Mouse (Mus musculus) CH12.LX (cell line): Measurements from ENCODE around the gene Dhx37. TPM values are rescaled to one million over a fixed set of nuclear protein-coding genes. Genes with fewer than 3 reads are reported as not detected.

ENCODE experiments used
- DNase-seq: peaks from one replicate; pipeline ENCODE4 v3.0.0-alpha.2; 2013; ENCODE audit errors: extremely low read depth
- H3K27ac ChIP-seq: 2 replicates; pipeline ENCODE4 v1.5.1; 2012; ENCODE audit warnings: low read depth, mild to moderate bottlenecking, control low read depth, moderate library complexity; ENCODE audit not compliant: insufficient read depth
- H3K27me3 ChIP-seq: replicated peaks from 2 replicates; pipeline ENCODE3; 2012; ENCODE audit warnings: inconsistent platforms
- H3K36me3 ChIP-seq, 2 experiments: replicated peaks in 1 of 2; 2 replicates each; pipeline versions ENCODE3 to v1.6.1; 2012; ENCODE audit warnings: inconsistent platforms in 1 of 2, low read length in 1 of 2, mild to moderate bottlenecking in 1 of 2, mixed read lengths in 1 of 2, moderate library complexity in 1 of 2; ENCODE audit not compliant: control insufficient read depth in 1 of 2, insufficient read depth in 1 of 2
- H3K4me1 ChIP-seq, 2 experiments: 2 replicates each; pipeline ENCODE4 v1.6.1; 2012; ENCODE audit warnings: inconsistent platforms in 1 of 2, moderate library complexity in 1 of 2; ENCODE audit not compliant: insufficient read depth in 2 of 2, control insufficient read depth in 1 of 2
- H3K4me2 ChIP-seq: 2 replicates; pipeline ENCODE4 v1.6.1; 2012; ENCODE audit warnings: low read depth, mild to moderate bottlenecking, control low read depth; ENCODE audit not compliant: poor library complexity, insufficient read depth, severe bottlenecking
- H3K4me3 ChIP-seq, 3 experiments: fragments of 150-350 bp in 1 of 3; sonication (generic) in 1 of 3; replicated peaks in 1 of 3; 2 replicates each; pipeline versions ENCODE3 to v1.5.1; 2011 to 2012; ENCODE audit warnings: low read depth in 2 of 3, low read length in 2 of 3, mild to moderate bottlenecking in 2 of 3, moderate library complexity in 2 of 3, control low read depth in 1 of 3, improper control_type of control experiment in 1 of 3, inconsistent platforms in 1 of 3, mixed read lengths in 1 of 3; ENCODE audit not compliant: poor library complexity in 1 of 3
- H3K79me2 ChIP-seq: replicated peaks from 2 replicates; pipeline ENCODE4 v1.6.1; 2012; ENCODE audit warnings: mild to moderate bottlenecking, moderate library complexity; ENCODE audit not compliant: control insufficient read depth, poor library complexity, insufficient read depth, severe bottlenecking; ENCODE audit errors: extremely low read depth
- H3K9ac ChIP-seq: 2 replicates; pipeline ENCODE4 v1.6.1; 2012; ENCODE audit warnings: low read depth, mild to moderate bottlenecking, control low read depth, moderate library complexity; ENCODE audit not compliant: insufficient read depth
- H3K9me3 ChIP-seq: replicated peaks from 2 replicates; pipeline ENCODE3; 2012; ENCODE audit warnings: low read length, inconsistent platforms, mixed read lengths
- CHD1 ChIP-seq: IDR thresholded peaks from 2 replicates; pipeline ENCODE4 v1.6.1; 2012; ENCODE audit warnings: low read depth, low read length, improper control_type of control experiment, inconsistent platforms
- E2F4 ChIP-seq: IDR thresholded peaks from 2 replicates; pipeline ENCODE4 v1.6.1; 2011; ENCODE audit warnings: low read depth, low read length, improper control_type of control experiment; ENCODE audit not compliant: insufficient replicate concordance
- HCFC1 ChIP-seq: IDR thresholded peaks from 2 replicates; pipeline ENCODE4 v1.6.1; 2012; ENCODE audit warnings: low read depth, mild to moderate bottlenecking, inconsistent platforms, low read length, improper control_type of control experiment
- IRF4 ChIP-seq: IDR thresholded peaks from 2 replicates; pipeline ENCODE4 v1.6.1; 2014; ENCODE audit warnings: low read depth, mild to moderate bottlenecking, inconsistent platforms, low read length, improper control_type of control experiment
- JUN ChIP-seq: IDR thresholded peaks from 2 replicates; pipeline ENCODE4 v1.6.1; 2011; ENCODE audit warnings: low read depth, mild to moderate bottlenecking, low read length, improper control_type of control experiment, moderate library complexity; ENCODE audit not compliant: insufficient read depth
- MAFK ChIP-seq: IDR thresholded peaks from 2 replicates; pipeline ENCODE4 v1.6.1; 2011; ENCODE audit warnings: low read length, improper control_type of control experiment; ENCODE audit not compliant: insufficient replicate concordance
- MXI1 ChIP-seq: IDR thresholded peaks from 2 replicates; pipeline ENCODE4 v1.6.1; 2011; ENCODE audit warnings: mild to moderate bottlenecking, low read depth, low read length, improper control_type of control experiment
- NRF1 ChIP-seq: IDR thresholded peaks from 2 replicates; pipeline ENCODE4 v1.6.1; 2014; ENCODE audit warnings: low read depth, mild to moderate bottlenecking, inconsistent platforms, low read length, improper control_type of control experiment, moderate library complexity
- PAX5 ChIP-seq: IDR thresholded peaks from 2 replicates; pipeline ENCODE4 v1.6.1; 2012; ENCODE audit warnings: low read length, inconsistent platforms, mixed read lengths
- RAD21 ChIP-seq: IDR thresholded peaks from 2 replicates; pipeline ENCODE4 v1.6.1; 2011; ENCODE audit warnings: low read depth, mild to moderate bottlenecking, low read length, improper control_type of control experiment, moderate library complexity
- RCOR1 ChIP-seq: conservative IDR thresholded peaks from 2 replicates; pipeline ENCODE4 v1.6.1; 2012; ENCODE audit warnings: low read depth, mild to moderate bottlenecking, inconsistent platforms, low read length, improper control_type of control experiment
- SIN3A ChIP-seq: IDR thresholded peaks from 2 replicates; pipeline ENCODE4 v1.6.1; 2012; ENCODE audit warnings: low read length, improper control_type of control experiment, inconsistent platforms
- TBP ChIP-seq: conservative IDR thresholded peaks from 2 replicates; pipeline ENCODE4 v1.6.1; 2011; ENCODE audit warnings: low read depth, low read length, improper control_type of control experiment
- ZMIZ1 ChIP-seq: IDR thresholded peaks from 2 replicates; pipeline ENCODE4 v1.6.1; 2012; ENCODE audit warnings: low read depth, mild to moderate bottlenecking, inconsistent platforms, low read length, improper control_type of control experiment
- ZNF384 ChIP-seq: IDR thresholded peaks from 2 replicates; pipeline ENCODE4 v1.6.1; 2012; ENCODE audit warnings: low read depth, low read length, improper control_type of control experiment, inconsistent platforms
- dilution Hi-C: fragments of 300-500 bp; cut with MboI; formaldehyde crosslinking; loops from 2 replicates; pipeline ENCODE4 v1.14.3; 2020; ENCODE audit warnings: low sequenced_read_pairs; ENCODE audit not compliant: extremely low pct_unique_long_range_greater_than_20kb, extremely low pct_ligation_motif_present
- in situ Hi-C: fragments of 300-500 bp; cut with MboI; formaldehyde crosslinking; loops from 3 replicates; pipeline ENCODE4 v1.14.3; 2019; ENCODE audit warnings: low sequenced_read_pairs, low pct_ligation_motif_present, low pct_unique_long_range_greater_than_20kb, mixed read lengths
- polyA plus RNA-seq: library from polyadenylated mRNA; unstranded; fragments of >175 nt; gene quantifications from 2 replicates; pipeline ENCODE4 v1.2.1, GENCODE M21; 2012; ENCODE audit warnings: low read depth; ENCODE audit not compliant: insufficient read length
- total RNA-seq, 2 experiments: library from RNA; depleted of rRNA; stranded (reverse); fragments of 300-350 nt in 1 of 2; fragments of >200 nt in 1 of 2; gene quantifications; 2 replicates each; pipeline ENCODE4 v1.2.3; 2012 to 2014

The Dhx37 gene
- total and polyA plus RNA-seq, 3 experiments, result 21.0 to 36.9 (median 26.0) TPM

GRCm38 (mm10) chr5:125363894-125364293 lies 70.0 kb downstream of the Dhx37 start:
- H3K9ac ChIP-seq, result no peak overlapping the region
- H3K9me3 ChIP-seq, result peaks cover 17% of the 10 kb centered on the region
- no peak for DNase-seq
- TF ChIP-seq E2F4 (no peak), NRF1 (no peak), MAFK (no peak), RCOR1 (no peak), SIN3A (no peak), ZNF384 (no peak), HCFC1 (no peak), IRF4 (no peak), RAD21 (no peak), ZMIZ1 (no peak), JUN (no peak), MXI1 (no peak), PAX5 (no peak), CHD1 (no peak), TBP (no peak)
- in situ Hi-C loops, result no loop called here
- H3K27me3 ChIP-seq, result no peaks in the 10 kb centered on the region
- dilution Hi-C loops, result no loop called here
- peaks cover 2 to 13% of the 10 kb centered on the region in 2 experiments; a peak in 2 of 4 replicates for H3K4me1 ChIP-seq
- H3K79me2 ChIP-seq, result no peaks in the 10 kb centered on the region
- no peaks in the 10 kb centered on the region for H3K36me3 ChIP-seq
- H3K4me2 ChIP-seq, result no peak overlapping the region
- H3K27ac ChIP-seq, result no peak overlapping the region
- H3K4me3 ChIP-seq, result no peak overlapping the region

Other genes starting within 250 kb of the Dhx37 start
- 11.6 and 12.3 TPM in 2 replicates for gene Scarb1, start 93.0 kb downstream of the Dhx37 start, total RNA-seq (2012; rRNA removed)
- gene Scarb1, start 93.0 kb downstream of the Dhx37 start, total RNA-seq (2014; rRNA removed), result 16.3 and 20.0 TPM in 2 replicates
- gene Scarb1, start 93.0 kb downstream of the Dhx37 start, polyA plus RNA-seq, result 24.6 and 24.7 TPM in 2 replicates
- gene Gm10382, start 44.8 kb downstream of the Dhx37 start, total RNA-seq (2012; rRNA removed), result 0.59 and 0.80 TPM in 2 replicates
- gene Gm10382, start 44.8 kb downstream of the Dhx37 start, total RNA-seq (2014; rRNA removed), result not detected in 2 replicates
- gene Gm10382, start 44.8 kb downstream of the Dhx37 start, polyA plus RNA-seq, result 0.87 and 1.1 TPM in 2 replicates
- gene Ubc, start 43.9 kb downstream of the Dhx37 start, total RNA-seq (2012; rRNA removed), result 466 and 486 TPM in 2 replicates
- gene Ubc, start 43.9 kb downstream of the Dhx37 start, total RNA-seq (2014; rRNA removed), result 650 and 656 TPM in 2 replicates
- gene Ubc, start 43.9 kb downstream of the Dhx37 start, polyA plus RNA-seq, result 687 and 803 TPM in 2 replicates
- 48.4 and 49.6 TPM in 2 replicates for gene Bri3bp, start 7.4 kb upstream of the Dhx37 start, total RNA-seq (2012; rRNA removed)
- 30.1 and 37.7 TPM in 2 replicates for gene Bri3bp, start 7.4 kb upstream of the Dhx37 start, total RNA-seq (2014; rRNA removed)
- 147 and 164 TPM in 2 replicates for gene Bri3bp, start 7.4 kb upstream of the Dhx37 start, polyA plus RNA-seq
- 21.3 and 24.9 TPM in 2 replicates for gene Aacs, start 41.7 kb upstream of the Dhx37 start, total RNA-seq (2012; rRNA removed)
- 34.5 and 48.8 TPM in 2 replicates for gene Aacs, start 41.7 kb upstream of the Dhx37 start, total RNA-seq (2014; rRNA removed)
- gene Aacs, start 41.7 kb upstream of the Dhx37 start, polyA plus RNA-seq, result 39.8 and 58.3 TPM in 2 replicates
- gene Tmem132b, start 97.7 kb upstream of the Dhx37 start, total RNA-seq (2012; rRNA removed), result not detected in 2 replicates
- gene Tmem132b, start 97.7 kb upstream of the Dhx37 start, total RNA-seq (2014; rRNA removed), result not detected in 2 replicates
- not detected in 2 replicates for gene Tmem132b, start 97.7 kb upstream of the Dhx37 start, polyA plus RNA-seq